Mouse (Mus musculus): ENCODE measurements around the gene Ppef2. TPM values are rescaled to one million over a fixed set of nuclear protein-coding genes. Genes with fewer than 3 reads are reported as not detected.

The Ppef2 gene
- total RNA-seq, 2 experiments from 2014 or later = 2.7 to 4.7 TPM

DNA sequence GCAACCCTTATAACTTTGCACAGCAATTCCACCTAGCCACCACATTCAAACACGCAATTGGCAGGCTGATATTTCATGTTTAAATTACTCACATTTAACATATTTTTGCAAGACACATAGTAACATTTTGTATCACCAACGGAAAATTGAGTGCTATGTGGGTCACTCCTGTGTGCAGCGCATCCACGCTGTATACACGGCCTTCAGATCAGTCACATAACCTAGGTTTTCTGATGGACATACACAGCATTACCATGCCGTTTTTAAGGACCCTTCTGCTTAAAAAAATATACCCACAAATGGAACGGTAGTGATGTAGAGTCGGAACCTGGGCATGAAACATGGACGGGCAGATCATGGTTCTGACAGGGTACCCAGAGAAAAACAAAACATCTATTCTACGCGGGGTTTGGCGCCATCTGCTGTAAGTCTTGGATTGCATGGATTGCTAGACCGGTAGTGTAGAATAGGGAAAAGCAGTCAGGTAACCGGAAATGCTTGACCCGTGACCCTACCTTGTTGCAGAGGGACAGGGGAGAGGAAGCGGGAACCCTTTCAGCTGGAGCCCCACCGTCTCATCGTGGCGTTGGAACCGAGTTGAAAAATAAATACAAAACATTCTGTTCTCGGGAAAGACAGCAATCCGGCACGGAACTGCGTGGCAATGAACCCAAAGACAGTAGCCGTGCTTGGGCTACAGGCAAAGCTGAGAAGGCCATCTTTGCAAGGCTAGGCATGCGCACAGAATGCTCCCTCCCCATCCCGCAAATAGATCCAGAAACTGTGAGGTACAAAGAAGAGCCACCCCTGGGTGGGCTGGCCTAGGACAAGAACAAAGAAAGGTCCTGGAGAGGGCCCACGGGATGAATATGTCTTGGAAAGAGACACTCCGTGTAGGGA, 16.5 kb downstream of the Ppef2 start:
- ATAC-seq (ENCODE audit: poor library complexity, severe bottlenecking) = no peak

DNA sequence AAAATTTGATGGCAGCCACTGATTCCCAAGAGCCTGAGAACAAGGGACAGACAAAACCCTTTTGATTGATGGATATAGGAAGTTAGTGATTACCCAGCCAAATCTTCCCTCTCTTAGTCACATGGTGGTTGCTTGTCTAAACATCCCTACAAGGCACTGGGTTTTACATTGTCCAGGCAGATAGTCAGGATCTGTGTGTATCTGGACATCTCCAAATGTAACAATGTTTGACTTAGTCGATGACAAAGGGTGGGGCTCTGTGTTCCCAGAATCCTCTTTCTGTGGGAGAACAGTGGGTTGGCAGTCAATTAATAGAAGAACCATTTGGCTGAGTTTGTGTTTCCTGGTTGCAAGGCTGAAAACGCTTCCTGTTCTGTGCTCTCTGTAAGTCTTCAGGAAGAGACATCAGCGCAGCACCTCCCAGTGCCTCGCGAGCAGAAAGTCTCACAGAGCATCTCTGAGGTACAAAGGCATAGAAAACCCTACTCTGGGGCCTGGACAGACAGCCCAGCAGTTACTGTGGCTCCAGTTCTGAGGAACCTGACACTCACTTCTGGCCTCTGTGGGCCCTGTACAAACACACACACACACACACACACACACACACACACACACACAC, 21.0 kb downstream of the Ppef2 start:
- no peak for ATAC-seq (ENCODE audit: poor library complexity, severe bottlenecking)

DNA sequence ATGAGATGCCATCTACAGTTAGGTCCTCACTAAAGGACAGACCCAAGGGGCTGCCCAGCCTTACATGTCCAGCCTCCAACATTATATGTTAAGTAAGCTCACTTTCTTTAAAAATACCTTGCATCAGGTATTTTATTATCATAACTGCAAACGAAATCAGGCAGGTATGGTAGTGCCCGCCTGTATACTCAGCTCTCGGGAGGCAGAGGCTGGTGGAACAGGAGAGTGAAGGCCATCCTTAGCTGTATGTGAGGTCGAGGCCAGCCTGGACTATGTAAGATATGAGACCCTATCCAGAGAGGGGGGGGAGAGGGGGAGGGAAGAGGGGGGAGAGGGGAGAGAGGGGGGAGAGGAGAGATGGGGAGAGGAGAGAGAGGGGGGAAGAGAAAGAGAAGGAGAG, 22.7 kb downstream of the Ppef2 start:
- ATAC-seq (ENCODE audit: poor library complexity, severe bottlenecking) = no peak

DNA sequence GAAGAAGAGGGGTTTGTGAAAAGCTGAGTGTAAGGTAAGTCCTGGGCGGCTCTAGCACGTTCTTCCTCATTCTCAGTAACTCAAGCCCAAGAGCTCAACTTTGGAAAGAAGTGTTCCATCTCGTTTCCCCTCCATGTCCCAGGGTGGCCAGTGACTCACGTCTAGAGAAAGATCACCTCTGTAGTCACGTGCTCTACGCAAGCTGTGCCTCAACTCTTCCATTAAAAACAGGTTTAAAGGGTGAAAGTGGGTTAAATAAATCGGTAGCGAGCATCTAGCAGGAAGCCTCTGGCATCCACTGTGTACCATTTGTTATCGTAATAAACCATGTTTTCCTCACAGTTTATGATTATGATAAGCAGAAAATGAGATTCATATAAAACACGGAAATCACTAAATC, 24.2 kb downstream of the Ppef2 start:
- ATAC-seq (ENCODE audit: poor library complexity, severe bottlenecking) = no peak

DNA sequence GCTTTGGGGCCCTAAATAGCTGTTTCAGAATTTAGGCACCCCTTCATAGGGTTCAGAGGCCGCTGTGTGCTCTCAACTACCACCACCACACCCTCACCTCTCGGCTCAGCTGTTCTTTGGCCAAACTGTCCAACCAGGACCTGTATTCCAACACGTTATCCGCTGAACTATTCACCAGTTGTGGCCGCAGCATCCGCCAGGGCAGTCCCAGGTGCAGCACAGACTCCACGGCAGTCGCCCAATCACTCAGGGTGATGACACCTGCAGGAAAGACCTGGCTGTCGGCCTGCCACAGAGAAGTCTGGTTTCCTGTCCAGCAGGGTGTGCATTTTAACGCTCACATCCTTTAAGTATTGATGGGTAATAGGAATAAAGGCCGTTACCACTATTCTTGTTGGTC, 25.8 kb downstream of the Ppef2 start:
- ATAC-seq (ENCODE audit: poor library complexity, severe bottlenecking) = no peak

DNA sequence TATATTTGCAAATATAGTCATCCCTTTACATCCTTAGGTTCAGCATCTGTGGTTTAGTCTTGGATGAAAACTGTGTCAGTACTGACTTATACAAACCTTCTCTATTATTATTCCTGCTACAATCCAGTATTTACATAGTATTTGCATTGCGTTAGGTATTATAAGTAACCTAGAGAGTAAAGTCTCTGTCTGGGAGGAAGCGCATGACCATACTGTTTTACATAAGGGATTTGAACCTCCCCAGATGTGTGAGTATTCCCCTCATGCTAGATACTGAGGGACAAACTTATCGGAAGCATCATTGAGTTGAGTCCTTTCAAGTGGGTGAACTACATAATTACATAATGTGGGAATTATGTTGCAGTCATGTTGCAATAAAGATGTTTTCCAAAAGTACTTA, 26.6 kb downstream of the Ppef2 start:
- ATAC-seq (ENCODE audit: poor library complexity, severe bottlenecking) = no peak

DNA sequence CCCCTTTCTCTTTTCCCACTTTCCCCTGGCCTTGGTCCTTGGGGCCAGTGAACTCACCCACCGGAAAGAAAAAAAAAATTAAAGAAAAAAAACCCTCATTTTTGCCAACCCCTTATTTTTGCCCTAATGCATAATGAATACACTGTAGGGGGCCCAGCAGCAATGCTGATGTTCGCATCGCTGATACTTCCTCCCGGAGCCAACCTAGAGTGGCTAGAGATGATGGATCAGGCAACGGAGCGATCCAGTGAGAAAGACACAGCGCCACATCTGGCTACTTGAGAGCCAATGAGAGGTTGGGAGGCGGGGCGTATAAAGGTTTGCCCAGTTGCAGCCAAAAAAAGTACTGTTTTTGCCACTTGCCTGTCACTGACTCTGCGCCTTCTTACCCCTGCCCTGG, 27.3 kb downstream of the Ppef2 start:
- no peak for ATAC-seq (ENCODE audit: poor library complexity, severe bottlenecking)

DNA sequence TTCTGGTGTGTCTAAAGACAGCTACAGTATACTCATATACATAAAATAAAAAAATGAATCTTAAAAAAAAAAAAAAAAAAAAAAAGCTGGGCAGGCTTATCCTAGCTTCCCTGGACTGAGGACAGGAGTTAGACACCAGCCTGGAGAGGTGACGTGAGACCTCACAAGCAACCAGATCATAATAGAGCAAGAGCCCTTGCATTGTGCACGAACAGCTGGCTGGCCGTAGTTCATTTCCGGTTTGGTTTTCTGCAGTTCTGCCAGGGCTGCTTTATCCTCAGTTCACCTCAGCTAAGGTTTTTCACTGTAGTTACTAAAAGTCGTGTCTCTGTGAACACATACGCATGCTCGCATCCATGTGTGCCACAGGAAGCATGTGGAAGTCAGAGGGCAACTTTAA, 28.3 kb downstream of the Ppef2 start:
- no peak for ATAC-seq (ENCODE audit: poor library complexity, severe bottlenecking)

DNA sequence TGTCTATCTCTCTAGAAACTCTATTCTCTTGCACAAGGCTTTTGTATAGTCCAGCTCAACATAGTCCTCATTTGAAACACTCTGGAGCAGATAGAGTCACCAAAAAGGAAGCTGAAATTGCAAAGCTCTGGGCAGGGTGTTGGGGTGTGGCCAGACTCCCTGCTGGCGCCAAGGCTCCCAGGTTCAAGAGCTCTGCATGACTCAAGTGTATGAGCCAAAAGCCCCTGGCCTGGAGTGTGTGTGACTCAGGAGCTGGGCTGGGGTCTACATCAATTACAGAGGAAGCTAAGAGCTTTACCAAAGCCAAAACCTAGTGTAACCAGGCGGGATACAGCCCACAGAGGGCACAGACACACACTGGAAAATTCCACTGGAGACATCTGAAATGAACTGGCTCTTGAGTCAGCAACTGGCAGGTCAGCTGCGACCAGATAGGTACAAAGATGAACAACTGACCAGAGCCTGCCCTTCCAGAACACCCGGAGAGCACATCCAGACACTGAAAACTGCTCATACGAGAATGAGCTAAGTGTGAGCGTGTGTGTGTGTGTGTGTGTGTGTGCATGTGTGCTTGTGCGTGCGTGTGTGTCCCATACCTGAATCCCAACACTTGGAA, 35.7 kb downstream of the Ppef2 start:
- ATAC-seq (ENCODE audit: poor library complexity, severe bottlenecking) = peak; percentile 46

DNA sequence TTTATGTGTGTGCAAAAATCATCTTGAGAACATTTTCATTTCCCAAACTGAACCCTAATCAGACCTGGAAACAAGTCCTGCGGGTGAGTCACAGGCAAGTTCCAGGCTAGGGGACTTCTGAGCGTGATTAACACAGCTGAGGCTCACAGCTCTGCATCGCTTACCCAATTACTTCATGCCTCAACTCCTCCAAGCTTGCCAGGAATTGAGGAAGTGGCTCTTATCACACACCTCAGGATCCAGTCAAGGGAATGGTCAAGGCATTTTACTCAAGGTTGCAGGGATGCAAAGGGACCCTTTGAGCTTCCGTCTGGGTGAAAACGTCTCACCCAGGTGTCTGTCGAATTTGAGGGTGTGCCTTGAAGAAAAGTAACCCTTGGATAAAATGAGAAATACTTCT, 36.3 kb downstream of the Ppef2 start:
- ATAC-seq (ENCODE audit: poor library complexity, severe bottlenecking) = peak; percentile 59; the same call in 1 of the 2 replicates

DNA sequence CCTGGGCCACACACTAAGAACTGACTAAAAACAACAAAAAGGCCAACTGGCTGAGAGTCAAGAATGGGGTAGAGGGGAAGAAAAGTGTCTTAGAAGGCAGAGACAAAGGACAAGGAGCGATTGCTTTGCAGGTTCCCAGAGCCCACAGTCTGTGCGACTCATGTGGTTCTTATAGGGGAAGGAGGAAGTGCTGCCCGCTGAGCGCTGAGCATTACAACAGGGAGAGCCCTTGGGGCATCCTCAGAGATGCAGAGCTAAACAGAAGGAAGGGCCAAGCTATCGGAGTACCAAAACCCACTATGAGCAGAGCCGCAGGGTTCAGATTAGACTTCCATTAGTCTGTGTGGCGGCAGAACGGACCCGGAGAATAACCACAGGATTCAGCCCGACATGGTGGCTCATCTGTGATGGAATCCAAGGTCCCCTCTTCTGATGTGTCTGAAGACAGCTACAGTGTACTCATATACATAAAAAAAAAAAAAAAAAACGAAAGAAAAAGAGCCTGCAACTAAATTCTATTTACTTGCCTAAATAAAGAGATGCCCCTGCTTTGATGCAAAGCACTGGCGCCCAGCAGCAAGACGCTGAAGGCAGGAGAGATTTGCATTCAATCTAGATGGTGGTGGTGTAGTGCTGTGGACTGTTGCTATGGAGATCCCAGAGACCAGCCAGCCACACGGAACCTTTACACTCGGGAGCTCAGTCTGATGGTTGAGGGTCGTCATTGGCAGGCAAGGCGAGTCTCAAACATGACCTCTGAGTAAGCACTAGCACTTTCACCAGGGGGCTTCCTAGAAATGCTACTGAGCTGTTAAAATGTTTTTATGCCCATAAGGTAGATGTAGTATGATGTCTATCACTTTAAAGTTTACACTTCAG, 36.9 kb downstream of the Ppef2 start:
- ATAC-seq (ENCODE audit: poor library complexity, severe bottlenecking) = peak; percentile 73

DNA sequence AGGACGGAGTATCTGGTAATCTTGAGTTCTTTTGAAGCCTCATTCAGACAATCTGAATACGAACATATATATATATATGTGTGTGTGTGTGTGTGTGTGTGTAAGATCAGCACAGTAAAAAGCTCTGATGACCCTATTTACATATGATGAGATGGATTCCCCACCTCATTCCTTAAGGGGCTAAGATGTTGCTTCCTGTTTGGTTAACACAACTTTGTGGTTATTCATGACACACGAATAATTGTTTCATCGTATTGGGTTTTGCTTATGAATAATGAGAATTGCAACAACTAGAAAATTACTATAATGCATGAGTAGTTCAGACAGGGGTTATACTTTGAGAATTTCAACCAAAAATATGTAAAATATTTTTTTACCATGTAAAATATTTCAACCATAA, 40.8 kb downstream of the Ppef2 start, which contains the start of gene U90926:
Gene U90926 (minus strand): TSS at position 101 of the 400 bp plus-strand sequence.
- no peak for ATAC-seq (ENCODE audit: poor library complexity, severe bottlenecking)

DNA sequence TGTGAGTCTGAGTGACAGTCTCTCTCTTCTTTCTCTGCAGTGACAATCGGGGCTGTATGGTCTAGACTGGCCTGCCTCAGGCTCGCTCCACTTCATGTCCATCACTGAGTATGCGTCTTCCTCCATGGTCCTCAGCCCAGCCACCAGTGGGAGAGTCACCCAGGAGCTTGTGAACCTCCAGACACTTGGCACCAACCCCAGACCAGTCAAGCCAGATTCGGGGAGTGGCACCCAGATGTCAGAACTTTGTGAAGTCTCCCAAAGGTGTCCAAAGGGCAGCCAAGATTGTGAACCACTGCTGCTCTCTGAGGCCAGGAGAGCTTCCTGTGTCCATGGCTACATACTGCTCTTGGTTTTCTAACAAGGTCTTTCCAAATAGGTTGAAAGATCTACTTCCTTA, 43.8 kb downstream of the Ppef2 start:
- no peak for ATAC-seq (ENCODE audit: poor library complexity, severe bottlenecking)

DNA sequence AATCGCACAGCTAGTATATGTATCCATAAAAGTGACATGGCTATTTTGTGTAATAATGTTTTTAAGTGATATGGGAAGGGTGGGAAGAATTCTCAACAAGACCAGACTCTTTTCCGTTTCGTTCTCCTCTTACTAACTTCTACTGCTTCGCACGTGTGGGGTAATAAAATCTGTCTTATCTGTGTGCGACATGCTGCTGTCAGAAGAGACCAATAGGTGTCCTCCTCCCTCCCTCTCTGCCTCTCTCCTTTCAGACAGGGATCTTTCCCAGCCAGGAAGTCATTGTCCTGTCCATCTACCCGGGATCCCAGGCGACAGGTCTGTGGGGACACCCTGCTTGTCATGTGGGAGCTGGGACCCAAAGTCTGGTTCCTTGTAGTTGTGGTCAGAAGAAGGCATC, 45.9 kb downstream of the Ppef2 start:
- no peak for ATAC-seq (ENCODE audit: poor library complexity, severe bottlenecking)

DNA sequence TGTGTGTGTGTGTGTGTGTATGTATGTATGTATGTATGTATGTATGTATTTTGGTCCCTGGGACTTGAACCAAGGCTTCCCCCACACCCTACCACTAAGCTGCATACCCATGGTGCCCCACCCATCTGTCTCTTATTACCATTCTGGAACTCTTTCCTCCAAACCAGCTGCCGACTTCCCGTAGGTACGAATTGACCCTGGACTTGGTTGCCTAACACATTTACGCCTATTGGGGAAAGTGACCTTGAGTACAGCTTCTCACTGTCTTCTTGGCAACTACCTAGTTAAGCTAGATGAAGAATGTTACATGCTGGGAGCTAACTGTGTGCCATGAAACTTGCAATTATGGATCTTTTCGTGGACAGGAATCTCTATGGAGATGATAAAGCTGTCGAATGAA, 50.0 kb downstream of the Ppef2 start:
- no peak for ATAC-seq (ENCODE audit: poor library complexity, severe bottlenecking)

DNA sequence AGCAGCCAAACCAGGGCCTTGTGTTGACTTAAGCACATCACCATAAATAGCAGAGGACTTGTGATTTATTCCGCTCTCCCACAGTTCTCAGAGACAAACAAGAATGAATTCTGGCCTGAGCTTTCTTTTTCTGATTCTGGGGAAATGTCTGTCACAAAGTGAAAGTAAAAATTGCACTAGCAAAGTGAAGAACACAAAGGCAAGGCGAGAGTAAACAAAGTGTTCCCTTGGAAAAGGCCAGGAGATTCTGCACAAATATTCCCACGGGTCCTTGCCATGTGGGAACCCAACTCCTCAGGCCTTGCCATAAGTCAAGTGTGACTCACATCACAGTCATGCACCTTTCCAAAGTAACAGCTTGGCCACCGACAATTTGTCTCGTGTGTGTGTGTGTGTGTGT, 50.4 kb downstream of the Ppef2 start:
- ATAC-seq (ENCODE audit: poor library complexity, severe bottlenecking) = no peak

DNA sequence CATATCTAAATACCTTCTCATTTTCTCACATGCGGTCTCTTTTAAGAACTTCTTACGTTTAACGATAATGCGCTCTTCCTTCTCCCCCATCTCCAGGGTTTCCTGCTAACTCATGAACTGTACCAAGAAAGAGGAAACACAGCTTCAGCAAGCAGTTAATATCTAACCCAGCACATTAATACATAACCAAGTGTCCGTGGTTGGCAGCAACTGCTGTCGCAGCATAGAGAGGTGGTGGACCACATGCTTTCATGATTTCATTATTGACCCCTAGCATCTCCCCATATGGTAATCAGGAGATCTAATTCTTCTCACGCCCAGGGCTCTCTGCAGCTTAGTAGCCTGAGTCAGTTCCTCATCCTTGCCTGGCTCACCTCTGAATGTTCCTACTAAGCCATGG, 50.9 kb downstream of the Ppef2 start:
- ATAC-seq (ENCODE audit: poor library complexity, severe bottlenecking) = peak; percentile 51

DNA sequence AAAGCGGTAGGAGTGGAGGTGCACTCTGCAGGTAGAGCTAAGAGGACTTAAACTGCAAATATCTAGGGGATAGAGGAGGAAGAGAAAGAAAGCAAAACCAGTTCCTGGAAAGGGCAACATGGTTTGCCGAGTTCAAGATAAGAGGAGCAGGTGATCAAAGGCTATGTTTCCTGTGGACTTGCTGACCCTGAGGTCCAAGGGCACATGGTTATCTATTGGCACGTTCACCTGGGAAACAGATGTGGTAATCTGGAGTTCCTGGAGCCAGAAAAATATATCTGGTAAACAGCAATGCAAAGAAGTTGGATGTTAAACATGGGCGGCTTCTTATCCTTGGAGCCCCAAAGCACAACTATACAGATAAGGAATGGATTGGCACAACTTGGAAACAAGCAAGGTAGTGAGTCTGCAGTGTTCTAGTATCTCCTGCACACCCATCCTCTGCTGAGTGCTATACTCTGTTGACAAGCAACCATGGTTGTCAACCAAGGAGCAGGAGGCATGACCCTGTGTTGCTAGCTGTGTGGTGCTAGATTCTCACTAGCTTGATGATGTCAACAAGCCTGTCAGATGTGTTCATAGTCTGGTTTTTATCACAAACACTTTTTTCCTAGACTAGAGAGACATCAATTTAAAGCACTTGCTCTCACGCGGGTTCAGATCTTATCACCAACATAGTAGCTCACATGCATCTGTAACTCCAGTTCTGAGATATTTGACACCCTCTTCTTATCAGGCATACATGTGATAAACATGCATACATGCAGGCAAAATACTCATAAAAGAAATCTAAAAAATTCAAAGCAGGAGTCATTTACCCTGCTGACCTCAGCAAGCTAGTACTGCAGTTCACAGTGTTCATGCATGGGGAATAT, 51.7 kb downstream of the Ppef2 start:
- no peak for ATAC-seq (ENCODE audit: poor library complexity, severe bottlenecking)

DNA sequence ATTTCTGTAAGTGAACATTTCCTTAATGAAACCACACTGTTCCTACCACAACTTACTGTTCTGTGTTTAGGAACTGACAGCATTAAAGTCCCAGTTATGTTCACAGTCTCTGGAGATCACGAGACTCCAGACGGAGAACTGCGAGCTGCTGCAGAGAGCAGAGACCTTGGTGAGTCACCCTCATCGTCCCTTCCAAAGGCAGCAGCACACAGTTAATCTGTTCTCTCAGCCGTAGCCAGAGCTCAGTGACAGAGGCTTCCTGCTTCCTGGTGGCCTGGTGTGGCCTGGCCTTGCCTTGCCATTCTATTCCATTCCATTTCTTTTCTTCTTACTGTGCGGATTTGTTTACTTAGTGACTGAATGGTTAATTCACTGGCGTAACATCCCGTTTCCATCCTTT, 57.8 kb downstream of the Ppef2 start:
- no peak for ATAC-seq (ENCODE audit: poor library complexity, severe bottlenecking)
